Mouse (Mus musculus): Measurements from ENCODE around the gene Adamts16.

Adamts16 gene

DNA sequence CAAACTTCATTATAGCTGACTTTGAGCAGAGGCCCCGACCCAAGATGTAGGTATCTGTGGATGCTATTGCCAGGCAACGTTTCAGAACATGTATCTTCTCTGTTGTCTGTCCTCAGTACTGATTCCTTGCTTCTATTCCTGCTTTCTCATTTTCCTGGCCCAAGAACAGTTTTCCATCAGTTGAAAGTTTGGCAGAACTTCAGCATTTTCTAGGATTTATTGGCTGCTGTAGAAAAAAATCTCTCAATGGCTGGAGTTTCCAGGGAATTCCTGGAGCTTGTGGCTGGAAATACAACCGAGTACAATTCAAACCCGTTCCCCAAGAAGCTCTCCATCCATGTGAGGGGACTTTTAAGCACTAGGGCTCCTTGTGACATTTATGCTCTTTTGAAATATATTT is 10.6 kb downstream of the Adamts16 start:
- DNase-seq, result no peak

DNA sequence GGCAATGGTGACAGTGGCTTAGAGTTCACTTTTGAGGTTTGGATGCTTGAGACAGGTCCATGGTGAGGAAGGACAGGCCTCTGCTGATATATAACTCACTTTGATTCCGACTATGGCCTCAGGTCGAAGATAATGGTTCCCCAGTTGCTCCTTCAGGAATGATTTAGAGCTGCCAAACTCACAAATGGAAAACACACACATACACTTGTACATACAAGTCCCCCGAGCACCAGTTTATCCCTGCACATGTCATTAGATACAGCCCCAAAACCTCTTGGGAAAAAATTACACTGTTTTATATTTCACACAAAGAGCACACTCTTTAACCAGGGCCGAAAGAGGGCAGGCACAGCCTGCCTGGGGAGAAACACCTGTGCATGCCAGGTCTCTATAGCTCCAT is 14.1 kb downstream of the Adamts16 start:
- no peak for DNase-seq

DNA sequence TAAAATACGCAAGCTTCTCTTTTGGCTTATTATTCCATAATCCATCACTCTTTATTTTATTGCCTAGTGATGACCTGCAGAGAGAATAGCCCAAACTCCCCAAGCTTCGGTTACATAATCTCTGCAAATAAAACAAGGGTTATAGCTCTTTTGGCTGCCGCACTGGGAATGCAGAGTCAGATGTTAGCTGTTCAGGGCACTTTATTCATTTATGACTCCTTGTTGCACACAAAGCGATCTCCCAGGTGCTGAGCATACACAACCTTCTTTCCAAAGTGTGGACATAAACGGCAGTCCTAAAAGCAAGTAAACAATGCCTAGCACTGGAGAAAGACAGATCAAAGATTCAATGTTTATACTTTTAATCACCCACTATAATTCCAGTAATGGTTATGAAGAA is 16.3 kb downstream of the Adamts16 start:
- no peak for DNase-seq

DNA sequence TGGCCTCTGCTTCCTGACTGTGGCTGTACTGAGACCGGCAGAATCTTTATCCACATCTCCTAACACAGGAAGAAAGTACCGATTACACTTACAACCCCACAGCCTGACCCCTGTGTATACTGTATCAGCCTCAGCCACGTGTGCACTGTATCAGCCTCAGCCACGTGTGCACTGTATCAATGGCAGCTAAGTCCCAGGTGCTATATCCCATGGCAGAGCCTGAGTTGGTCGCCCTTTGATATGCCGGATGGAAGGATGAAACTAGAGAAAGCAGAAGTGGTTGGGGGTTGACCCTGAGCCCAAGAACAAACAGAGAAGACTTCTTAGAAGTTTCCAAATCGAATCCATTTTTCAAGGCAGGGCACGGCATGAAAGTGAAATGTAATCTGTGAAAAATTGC is 17.9 kb downstream of the Adamts16 start:
- DNase-seq, result no peak

DNA sequence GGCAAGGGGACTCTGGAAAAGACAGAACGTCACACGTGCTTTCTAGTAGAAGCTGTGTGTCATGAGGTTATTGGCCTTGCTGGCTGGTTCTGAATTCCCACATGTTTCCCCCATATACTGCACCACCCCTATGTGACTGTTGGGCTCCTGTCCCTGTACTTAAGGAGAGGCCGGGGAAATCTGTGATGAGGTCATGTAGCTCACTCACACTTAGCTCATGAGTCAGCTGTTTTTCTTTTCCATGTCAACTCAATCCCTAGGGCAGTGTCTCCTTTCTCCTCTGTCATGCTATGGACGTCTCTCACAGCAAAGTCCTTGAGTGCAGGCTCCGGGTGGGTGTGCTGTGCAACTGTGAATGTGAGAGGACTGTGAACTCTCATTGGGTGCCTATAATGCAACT is 22.6 kb downstream of the Adamts16 start:
- no peak for DNase-seq

DNA sequence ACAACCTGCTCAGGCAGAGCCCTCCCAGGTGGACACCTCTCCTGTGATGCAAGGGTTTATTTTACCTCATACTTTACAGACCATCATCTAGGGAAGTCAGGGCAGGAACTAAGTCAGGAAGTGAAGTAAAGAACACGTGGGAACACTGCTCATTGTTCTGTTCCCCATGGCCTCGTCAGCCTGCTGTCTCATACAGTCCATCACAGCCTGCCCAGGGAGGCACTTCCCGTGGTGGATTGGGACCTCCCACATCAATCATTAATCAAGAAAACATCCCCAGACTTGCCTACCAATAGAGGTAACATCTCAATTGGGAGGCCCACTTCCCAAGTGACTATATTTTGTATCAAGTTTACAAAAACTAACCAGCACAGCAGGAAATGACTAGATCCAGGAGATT is 27.2 kb downstream of the Adamts16 start:
- DNase-seq, result no peak

DNA sequence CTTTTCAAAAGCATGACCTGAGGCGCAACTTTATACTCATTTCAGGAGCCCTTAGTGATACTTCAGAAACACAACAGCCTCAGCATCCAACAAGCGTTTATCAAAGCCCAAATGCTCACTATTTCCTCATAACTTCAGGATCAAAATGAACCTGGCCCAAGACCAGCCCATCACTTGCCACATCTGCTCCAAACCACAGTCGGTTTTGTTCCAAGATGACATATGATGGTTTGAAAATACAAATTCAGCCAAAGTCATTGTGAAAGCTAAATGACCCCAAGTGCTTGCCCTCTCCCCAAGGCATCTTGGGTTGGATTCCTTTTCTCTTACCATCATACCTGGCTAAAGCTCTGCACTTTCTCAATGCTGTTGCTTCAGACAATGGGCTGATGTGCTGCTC is 36.1 kb downstream of the Adamts16 start:
- no peak for DNase-seq

DNA sequence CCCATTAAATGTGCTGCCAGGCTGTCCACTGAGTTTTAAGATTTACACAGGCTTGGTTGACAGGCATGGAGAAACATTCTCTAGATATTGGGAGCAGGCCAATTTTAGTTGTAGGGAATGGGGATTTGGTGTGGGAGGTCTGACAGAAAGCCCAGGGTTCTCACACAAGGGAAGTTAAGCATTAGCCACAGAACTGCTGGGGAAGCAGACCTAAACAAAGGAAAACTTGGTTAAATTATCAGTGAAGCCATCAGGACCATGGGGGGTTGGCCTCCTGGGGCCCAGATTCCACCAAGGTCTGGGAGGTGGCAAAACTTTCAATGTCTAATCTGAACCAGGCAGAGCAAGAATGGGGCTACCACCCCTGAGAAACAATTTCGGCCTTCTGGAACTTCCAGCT is 38.8 kb downstream of the Adamts16 start:
- peak; percentile 51 to 69 for DNase-seq

DNA sequence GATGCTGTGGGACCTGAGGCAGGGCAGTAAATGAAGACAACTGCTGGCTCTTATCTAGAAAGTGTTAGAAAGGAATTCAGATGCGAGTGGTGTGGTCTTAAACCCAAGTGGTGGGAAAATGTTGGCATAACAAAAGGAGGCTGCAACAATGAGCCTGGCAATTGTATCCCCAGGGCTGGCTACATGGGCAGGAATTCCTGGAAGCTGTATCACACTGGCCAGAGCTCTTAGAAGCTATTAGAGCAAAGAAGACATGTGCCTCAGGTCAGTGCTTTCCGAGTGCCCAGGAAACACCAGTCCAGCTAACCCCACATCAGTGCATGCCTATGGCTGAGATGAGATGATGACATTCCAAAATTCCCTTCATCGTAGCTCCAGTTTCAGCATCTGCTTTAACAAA is 42.3 kb downstream of the Adamts16 start:
- DNase-seq, result no peak

DNA sequence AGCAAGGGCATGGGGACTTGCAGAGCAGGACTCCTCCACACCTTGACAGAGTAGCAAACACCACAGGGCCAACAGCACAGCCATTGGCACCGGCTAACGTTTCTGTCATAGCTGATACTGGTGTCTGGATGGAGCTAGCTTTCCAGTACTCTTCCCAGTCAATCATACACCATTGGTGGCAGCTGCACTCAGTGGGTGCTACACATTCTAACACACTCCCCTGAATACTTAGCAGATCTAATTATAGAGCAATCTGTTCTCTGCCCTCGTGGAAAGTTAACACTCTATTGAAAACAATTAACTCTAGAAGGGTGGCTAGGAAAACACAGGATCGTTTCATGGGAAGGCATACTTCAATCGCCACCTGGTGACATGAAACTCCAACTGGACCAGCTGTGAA is 43.2 kb downstream of the Adamts16 start:
- DNase-seq, result no peak

DNA sequence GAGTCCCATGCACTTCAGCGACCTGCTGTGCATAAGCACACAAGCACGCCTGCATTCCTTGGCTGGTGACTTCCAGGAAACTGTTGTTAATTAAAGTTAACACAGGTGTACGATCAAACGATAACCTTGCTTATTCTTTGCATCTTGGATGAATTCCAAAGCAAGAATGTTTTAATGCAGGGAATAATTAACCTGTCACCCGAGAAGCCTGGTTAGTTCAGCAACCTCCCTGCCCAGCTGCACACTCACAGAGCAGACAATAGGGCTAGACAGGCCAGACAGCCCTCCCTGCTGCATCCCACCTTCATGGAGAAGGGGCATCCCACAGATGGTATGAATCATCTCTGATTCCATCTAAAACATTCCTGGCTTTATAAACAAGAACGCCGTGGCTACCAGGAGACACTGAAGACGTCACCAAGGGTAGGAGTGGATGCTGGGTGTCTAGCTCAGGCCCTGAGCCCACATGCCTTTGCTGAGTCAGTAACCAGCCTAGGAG is 47.5 kb downstream of the Adamts16 start:
- DNase-seq, result peak; percentile 46 to 66

DNA sequence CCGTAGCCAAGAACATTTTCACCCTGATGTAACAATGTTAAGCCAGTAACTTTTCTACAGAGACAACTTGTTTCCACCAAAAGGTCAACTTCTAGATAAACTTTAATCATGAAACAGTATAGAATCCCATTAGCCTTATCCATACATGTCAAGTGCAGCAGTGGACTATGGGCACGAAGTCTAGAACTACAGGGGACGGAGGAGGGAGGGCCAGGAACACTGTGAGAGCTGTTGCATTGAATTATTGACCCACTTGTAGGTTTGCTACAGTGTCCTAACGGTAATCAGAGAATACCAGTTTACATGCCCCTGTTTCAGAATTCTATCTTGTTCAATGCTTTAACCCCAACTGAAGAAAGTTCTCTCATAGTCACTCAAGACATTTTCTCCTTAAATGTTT is 48.0 kb downstream of the Adamts16 start:
- no peak for DNase-seq

DNA sequence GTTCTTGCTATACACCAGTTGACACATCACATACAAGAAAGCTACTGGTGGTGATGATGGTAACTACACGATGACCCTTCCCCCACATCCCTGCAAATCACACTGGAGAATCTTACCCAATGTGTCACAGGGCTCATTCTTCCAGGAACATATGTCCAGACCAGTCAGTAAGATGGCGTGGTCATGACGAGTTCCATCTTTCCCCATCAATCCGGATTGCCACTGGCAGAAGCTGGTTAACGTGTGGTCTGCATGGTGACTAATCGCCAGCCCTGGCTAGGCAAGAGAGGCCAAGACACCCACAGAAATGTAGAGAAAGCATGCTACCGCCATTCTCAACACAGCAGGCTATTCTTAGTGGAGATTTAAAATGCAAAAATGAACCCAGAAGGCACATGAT is 48.7 kb downstream of the Adamts16 start:
- DNase-seq, result no peak

DNA sequence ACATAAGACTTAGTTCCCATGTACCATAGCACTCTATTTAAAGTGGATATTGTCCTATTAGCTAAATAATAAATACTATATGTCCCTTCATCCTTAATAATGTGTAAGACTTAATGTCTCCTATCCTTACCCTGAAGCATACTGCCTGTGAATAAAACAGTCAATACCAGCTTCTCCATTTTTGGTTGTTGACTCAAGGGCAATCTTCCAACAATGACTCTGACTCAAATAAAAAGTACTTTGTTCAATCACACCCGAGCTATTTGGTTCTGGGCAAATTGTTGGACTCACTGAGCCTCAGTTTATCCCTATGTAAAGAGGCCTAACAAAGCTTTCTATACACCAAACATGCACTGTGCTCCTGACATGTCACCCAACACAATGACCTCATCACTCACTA is 51.8 kb downstream of the Adamts16 start:
- DNase-seq, result no peak

DNA sequence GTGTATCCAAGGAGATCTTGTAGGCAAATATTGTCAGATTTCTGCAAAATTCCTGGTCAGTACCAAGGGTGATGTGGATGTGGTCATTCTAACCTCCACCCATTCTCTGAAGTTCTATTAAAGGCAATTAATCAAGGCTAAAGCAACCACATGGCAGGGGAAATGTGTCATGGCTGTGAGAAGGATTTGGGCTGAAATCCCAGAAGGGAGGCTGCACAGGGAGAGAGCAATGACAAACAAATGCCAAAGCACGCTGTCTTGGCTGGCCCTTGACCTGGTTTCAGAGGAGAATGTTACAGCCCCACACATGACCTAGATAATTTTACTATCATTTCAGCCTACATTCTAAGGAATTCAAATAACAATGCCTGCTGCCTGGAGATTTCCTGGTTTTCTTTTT is 52.6 kb downstream of the Adamts16 start:
- peak in 1 of 2 experiments; percentile 24 for DNase-seq

DNA sequence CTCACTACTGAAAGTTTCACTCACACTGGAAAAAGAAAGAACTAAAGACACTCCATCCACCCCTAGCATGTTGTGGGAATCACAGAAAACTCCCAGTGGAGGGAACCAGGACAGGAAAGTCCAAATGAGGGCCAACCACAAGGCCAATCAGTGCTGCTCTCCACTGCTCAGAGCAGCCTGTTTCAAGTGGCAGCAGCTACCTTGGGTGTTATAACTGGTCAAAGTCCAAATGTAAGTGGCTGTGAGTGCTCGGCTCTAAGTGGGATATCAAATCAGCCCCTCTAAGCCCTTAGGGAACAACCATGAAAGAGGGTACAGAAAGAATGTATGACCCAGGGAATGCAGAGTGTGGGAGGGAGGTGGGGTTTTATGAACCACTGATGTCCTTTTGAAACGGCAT is 56.5 kb downstream of the Adamts16 start:
- DNase-seq, result no peak

DNA sequence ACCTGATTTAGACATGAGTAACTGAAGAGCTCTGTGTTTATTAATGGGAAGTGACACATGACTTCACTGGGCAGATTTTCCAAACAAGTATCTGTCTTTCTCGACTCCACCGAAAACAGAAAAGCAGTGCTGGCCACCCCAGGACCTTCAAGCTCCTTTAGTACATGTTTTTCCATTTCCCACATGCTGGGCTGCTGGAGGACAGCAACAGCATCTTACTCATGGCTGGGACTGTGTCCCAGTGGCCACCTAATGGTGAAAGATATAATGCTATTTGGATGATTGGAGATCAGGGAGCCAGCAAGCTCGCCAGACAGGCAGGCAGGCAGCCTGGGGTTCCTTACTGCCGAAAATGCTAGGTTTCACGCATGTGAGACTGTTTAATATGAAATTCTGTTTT is 57.5 kb downstream of the Adamts16 start:
- no peak for DNase-seq

DNA sequence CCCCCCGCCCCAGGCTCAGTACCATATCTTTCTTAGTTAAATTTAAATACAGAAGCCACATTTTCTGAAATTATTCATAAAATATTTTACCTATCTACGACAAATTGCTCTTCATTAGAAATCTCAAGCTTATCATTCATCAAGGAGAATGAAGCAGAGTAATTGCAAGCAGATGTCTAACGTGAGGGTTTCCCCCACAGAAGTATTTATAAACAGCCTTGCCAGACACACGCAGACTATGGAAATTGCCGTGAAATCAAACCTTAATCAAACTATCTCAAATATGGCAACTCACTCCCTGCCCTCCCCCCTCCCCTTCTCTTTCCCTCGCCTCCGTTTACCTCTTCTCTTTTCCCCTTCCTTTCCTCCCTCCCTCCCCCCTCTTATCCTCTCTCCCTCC is 61.8 kb downstream of the Adamts16 start:
- no peak for DNase-seq

DNA sequence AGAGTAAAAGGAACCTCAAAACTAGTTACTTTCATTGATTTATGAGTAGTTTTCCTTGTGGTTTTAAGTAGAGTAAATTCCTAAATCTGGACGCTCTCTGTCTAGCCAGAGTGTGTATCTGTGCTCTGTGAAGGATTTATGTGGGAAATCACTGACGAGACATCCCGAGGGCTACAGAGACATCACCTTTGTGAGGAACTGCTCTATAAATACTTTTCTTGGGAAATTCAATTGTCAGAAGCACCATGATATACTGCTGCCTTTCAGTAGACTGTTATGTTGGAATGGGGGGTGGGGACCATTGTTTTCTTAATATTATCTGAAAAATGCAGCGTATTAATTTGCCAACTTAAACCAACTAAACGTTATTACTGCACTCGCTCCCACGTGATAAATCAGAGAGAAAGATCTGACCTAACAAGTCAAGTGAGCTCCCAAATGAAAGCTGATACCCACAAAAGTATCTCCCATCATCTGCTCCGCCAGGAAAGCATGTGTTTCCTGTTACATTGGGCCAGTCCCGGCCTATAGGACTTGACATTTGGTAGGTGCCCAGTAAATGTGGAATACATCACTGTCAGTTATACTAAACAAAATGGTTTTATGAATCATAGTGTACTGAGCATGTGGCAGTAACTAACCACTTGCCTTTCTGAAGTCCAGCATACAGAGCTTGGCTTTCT is 62.6 kb downstream of the Adamts16 start:
- peak in 1 of 2 experiments; percentile 28 for DNase-seq

DNA sequence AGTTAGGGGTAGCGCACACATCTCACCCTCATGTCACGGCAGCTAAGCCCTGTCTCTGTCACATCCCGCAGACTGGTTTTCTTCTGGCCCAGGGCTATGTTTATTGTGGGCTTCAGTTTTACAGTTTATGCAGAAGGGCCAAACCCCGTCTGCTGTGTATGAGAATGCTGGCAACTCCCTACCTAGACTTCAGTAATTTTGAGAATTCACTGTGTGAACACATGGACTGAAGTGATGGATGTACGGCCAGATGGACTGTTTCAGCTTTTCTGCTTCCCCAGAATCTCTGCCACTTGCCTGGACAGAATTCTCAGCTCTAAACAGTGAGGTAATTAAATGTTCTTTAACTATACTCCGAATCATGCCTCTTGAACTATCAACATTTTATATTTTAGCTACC is 70.5 kb downstream of the Adamts16 start:
- no peak for DNase-seq

DNA sequence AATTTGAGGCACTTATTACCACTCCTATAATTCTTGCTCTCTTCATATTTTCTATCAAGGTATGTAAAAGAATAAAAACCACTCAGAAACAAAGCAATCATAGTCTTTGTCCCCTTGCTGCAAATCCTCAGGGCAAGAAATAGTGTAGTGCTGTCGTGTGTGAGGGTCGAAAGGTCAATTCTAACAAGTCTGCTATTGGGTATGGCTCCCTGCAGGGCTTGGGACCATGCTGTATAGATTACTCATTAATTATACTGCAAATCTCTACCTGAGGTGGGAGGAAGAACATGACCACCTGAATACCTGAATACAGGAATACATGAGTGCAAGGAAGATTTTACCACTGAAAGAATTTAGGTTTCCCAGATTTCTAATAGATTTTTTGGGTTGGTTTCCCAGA is 72.5 kb downstream of the Adamts16 start:
- no peak for DNase-seq

DNA sequence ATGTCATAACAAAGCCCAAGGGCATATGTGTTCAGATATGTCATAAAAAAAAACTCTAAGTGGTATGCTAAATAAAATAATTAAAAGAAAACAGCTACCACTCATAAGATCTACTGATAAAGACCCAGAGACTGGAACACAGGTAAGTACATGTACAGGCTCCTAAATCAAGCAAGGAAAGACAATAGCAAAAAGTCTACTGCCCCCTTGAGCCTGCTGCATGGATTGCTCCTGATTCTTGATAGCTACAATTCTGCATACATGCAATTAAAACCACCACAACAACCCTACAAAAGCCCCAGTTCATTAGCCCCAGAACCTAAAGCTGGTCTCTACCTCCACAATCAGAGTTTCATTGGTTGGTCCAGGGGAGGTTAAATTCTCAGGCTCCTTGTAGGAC is 74.1 kb downstream of the Adamts16 start:
- DNase-seq, result peak; percentile 38 to 43

DNA sequence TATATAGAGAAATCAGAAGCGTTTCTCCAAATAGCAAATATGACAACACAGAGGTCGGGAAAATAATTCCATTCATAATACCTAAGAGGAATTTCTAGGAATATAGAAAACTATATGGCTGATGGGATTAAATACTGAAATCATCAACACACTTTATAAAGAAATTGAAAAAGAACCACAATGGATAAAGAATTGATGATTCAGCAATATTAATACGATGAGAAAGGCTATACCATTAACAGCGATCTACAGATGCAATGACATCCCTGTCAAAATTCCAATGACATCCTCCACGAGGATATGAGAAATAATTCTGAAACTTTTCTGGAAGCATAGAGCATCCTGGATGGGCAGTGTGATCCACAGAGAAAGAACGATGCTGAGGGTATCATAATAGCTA is 76.9 kb downstream of the Adamts16 start:
- no peak for DNase-seq

DNA sequence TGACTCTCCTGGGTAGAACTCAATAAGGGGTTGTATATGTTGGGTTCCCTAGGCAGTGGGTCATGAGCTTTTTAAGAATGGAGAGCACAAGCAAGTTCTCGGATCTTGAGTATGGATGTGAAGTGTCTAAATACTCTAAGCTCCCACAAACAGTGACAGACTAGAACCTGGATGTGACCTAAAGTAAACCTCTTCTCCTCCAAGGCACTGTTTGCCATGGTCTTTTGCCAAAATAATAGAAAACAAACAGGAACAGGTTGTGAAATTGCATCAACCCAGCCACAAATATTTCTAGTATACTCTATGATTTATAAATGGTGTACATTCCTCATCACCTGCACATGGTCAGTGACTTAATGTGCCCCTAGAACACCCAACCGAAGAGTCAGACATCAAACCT is 79.0 kb downstream of the Adamts16 start:
- DNase-seq, result no peak

DNA sequence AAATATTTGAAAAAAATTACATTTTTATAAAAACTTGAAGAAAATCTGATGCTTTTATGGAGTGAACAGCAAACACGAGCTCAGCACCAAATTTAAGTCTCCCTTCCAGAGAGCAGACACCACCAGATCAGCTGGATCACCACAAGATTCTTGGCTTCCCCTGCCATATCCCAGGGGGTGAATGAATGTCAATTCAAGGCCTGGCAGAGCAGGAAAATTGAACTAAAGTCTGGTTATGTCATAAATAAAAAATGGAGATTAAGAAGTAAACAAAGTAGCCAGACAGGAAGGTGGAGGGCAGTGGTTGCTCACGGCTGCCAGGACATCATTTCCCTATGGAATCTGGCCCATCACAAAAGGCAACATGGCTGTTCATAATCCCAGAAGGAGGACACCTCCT is 80.3 kb downstream of the Adamts16 start:
- no peak for DNase-seq

Data from kidney, postnatal 4 days (tissue).